Mouse (Mus musculus) embryonic facial prominence, embryonic 11.5 days (tissue): ENCODE results near the gene Gm17409. TPM values are rescaled to one million over a fixed set of nuclear protein-coding genes. Genes with fewer than 3 reads are reported as not detected.

Experiments used
- ATAC-seq: fragments of 200-750 bp; cut with Nextera tagmentation; replicated peaks from 2 replicates; pipeline ENCODE4 v1.8.0; 2017; ENCODE audit warnings: low read depth; ENCODE audit not compliant: insufficient number of reproducible peaks, low FRiP score, low TSS enrichment
- DNase-seq: peaks from one replicate; pipeline ENCODE4 v3.0.0-alpha.2; 2015; ENCODE audit warnings: low spot score
- H3K27ac ChIP-seq: fragments of 300-500 bp; sonication (generic); replicated peaks from 2 replicates; pipeline ENCODE4 v1.5.1; 2014; ENCODE audit warnings: mild to moderate bottlenecking, low read depth, low read length, control low read depth
- H3K27me3 ChIP-seq: fragments of 300-500 bp; sonication (generic); 2 replicates; pipeline ENCODE4 v1.6.1; 2014; ENCODE audit warnings: mild to moderate bottlenecking, low read length, moderate library complexity, mixed read lengths; ENCODE audit not compliant: control insufficient read depth, insufficient read depth
- H3K36me3 ChIP-seq: fragments of 300-500 bp; sonication (generic); replicated peaks from 2 replicates; pipeline ENCODE4 v1.6.1; 2014; ENCODE audit warnings: low read depth, mild to moderate bottlenecking, low read length, moderate library complexity, mixed read lengths; ENCODE audit not compliant: control insufficient read depth, insufficient read depth
- H3K4me1 ChIP-seq: fragments of 300-500 bp; sonication (generic); 2 replicates; pipeline ENCODE4 v1.6.1; 2014; ENCODE audit warnings: low read length, mixed read lengths; ENCODE audit not compliant: control insufficient read depth, insufficient read depth
- H3K4me2 ChIP-seq: fragments of 300-500 bp; sonication (generic); 2 replicates; pipeline ENCODE4 v1.6.1; 2014; ENCODE audit warnings: low read depth, mild to moderate bottlenecking, control low read depth, low read length, moderate library complexity
- H3K4me3 ChIP-seq: fragments of 300-500 bp; sonication (generic); 2 replicates; pipeline ENCODE4 v1.5.1; 2014; ENCODE audit warnings: low read depth, low read length, control low read depth
- H3K9ac ChIP-seq: fragments of 300-500 bp; sonication (generic); replicated peaks from 2 replicates; pipeline ENCODE4 v1.6.1; 2014; ENCODE audit warnings: mild to moderate bottlenecking, control low read depth, low read length
- H3K9me3 ChIP-seq: fragments of 300-500 bp; sonication (generic); replicated peaks from 2 replicates; pipeline ENCODE4 v1.6.1; 2016; ENCODE audit warnings: mild to moderate bottlenecking, low read length, inconsistent platforms, mixed read lengths; ENCODE audit not compliant: control insufficient read depth
- WGBS: fragments of 180-500 bp; shearing (Covaris S2); extraction: QIAGEN DNeasy Blood & Tissue Kit; methylation state at CpG from one replicate; pipeline ENCODE4 v1.1.7; 2014; 5-methylcytosine and 5-hydroxymethylcytosine counted together
- polyA plus RNA-seq: library from polyadenylated mRNA; unstranded; fragments of >200 nt; fragmentation: Nextera tagmentation; extraction: Ambion mirVana; gene quantifications from 2 replicates; pipeline ENCODE4 v1.2.1, GENCODE M21; 2014

The Gm17409 gene
- polyA plus RNA-seq, 1 experiment from 2014 or later, result not detected

GRCm38 (mm10) chr2:58505306-58506090 lies 35.6 kb downstream of the Gm17409 start:
- Histone ChIP-seq H3K4me2 (no peak overlapping the region), H3K4me3 (no peak overlapping the region), H3K27me3 (no peaks in the 10 kb centered on the region), H3K27ac (no peak overlapping the region), H3K4me1 (no peaks in the 10 kb centered on the region), H3K9ac (no peak overlapping the region), H3K36me3 (no peaks in the 10 kb centered on the region), H3K9me3 (no peaks in the 10 kb centered on the region)
- ATAC-seq (no peak), DNase-seq (no peak)
- WGBS, result 84% methylated on average over 9 of the region's 9 CpGs

GRCm38 (mm10) chr2:58510192-58510591 lies 40.3 kb downstream of the Gm17409 start:
- Histone ChIP-seq H3K27ac (no peak overlapping the region), H3K27me3 (no peaks in the 10 kb centered on the region)
- no peak for ATAC-seq

GRCm38 (mm10) chr2:58513212-58513611 lies 43.3 kb downstream of the Gm17409 start:
- H3K27ac ChIP-seq, result no peak overlapping the region
- H3K4me3 ChIP-seq, result no peak overlapping the region
- DNase-seq (no peak), ATAC-seq (no peak)
- no peaks in the 10 kb centered on the region for H3K36me3 ChIP-seq
- H3K4me1 ChIP-seq, result no peaks in the 10 kb centered on the region
- no peaks in the 10 kb centered on the region for H3K27me3 ChIP-seq
- H3K9me3 ChIP-seq, result no peaks in the 10 kb centered on the region
- no peak overlapping the region for H3K9ac ChIP-seq
- WGBS, result 74% methylated on average over 3 of the region's 3 CpGs
- H3K4me2 ChIP-seq, result no peak overlapping the region

More at GRCm38 (mm10) chr2:58510192-58510591, 40.3 kb downstream of the Gm17409 start:
- 79% methylated on average over 8 of the region's 8 CpGs for WGBS
- H3K4me2 ChIP-seq, result no peak overlapping the region
- H3K36me3 ChIP-seq, result no peaks in the 10 kb centered on the region
- no peak for DNase-seq
- no peaks in the 10 kb centered on the region for H3K9me3 ChIP-seq
- no peaks in the 10 kb centered on the region for H3K4me1 ChIP-seq
- H3K4me3 ChIP-seq, result no peak overlapping the region
- H3K9ac ChIP-seq, result no peak overlapping the region

GRCm38 (mm10) chr2:58514489-58514888 lies 44.6 kb downstream of the Gm17409 start:
- Histone ChIP-seq H3K9ac (no peak overlapping the region), H3K4me3 (no peak overlapping the region), H3K36me3 (no peaks in the 10 kb centered on the region), H3K4me2 (no peak overlapping the region), H3K27ac (no peak overlapping the region), H3K27me3 (no peaks in the 10 kb centered on the region), H3K4me1 (no peaks in the 10 kb centered on the region), H3K9me3 (no peaks in the 10 kb centered on the region)
- WGBS, result 95% methylated on average over 11 of the region's 11 CpGs
- DNase-seq, result no peak
- no peak for ATAC-seq

GRCm38 (mm10) chr2:58516000-58516399 lies 46.1 kb downstream of the Gm17409 start:
- H3K27me3 ChIP-seq, result no peaks in the 10 kb centered on the region
- H3K9ac ChIP-seq, result no peak overlapping the region
- H3K36me3 ChIP-seq, result no peaks in the 10 kb centered on the region
- H3K27ac ChIP-seq, result no peak overlapping the region
- no peak overlapping the region for H3K4me3 ChIP-seq
- H3K4me2 ChIP-seq, result no peak overlapping the region
- H3K4me1 ChIP-seq, result no peaks in the 10 kb centered on the region
- DNase-seq, result no peak
- ATAC-seq, result no peak
- WGBS, result 36% methylated on average over 15 of the region's 15 CpGs
- H3K9me3 ChIP-seq, result no peaks in the 10 kb centered on the region

- Histone ChIP-seq H3K4me2 (no peak overlapping the region), H3K9ac (no peak overlapping the region), H3K4me1 (no peaks in the 10 kb centered on the region), H3K36me3 (no peaks in the 10 kb centered on the region), H3K27ac (no peak overlapping the region), H3K27me3 (no peaks in the 10 kb centered on the region), H3K9me3 (no peaks in the 10 kb centered on the region), H3K4me3 (no peak overlapping the region)
- DNase-seq (no peak), ATAC-seq (no peak)
- 63% methylated on average over 6 of the region's 6 CpGs for WGBS
Measured at GRCm38 (mm10) chr2:58516920-58517319, 47.0 kb downstream of the Gm17409 start.

GRCm38 (mm10) chr2:58518517-58518916 lies 48.6 kb downstream of the Gm17409 start:
- Histone ChIP-seq H3K9ac (no peak overlapping the region), H3K9me3 (no peaks in the 10 kb centered on the region), H3K27me3 (no peaks in the 10 kb centered on the region), H3K4me1 (no peaks in the 10 kb centered on the region), H3K4me2 (no peak overlapping the region), H3K27ac (no peak overlapping the region), H3K36me3 (no peaks in the 10 kb centered on the region), H3K4me3 (no peak overlapping the region)
- DNase-seq (no peak), ATAC-seq (no peak)
- 83% methylated on average over 1 of the region's 1 CpGs for WGBS
